Mouse (Mus musculus): Measurements from ENCODE around the gene Ube4a. TPM values are rescaled to one million over a fixed set of nuclear protein-coding genes. Genes with fewer than 3 reads are reported as not detected.

Ube4a gene
- total and polyA plus RNA-seq, 3 experiments, result 14.6 to 28.3 (median 18.2) TPM

- Histone ChIP-seq H3K79me2 (replicated peaks; ENCODE audit: control insufficient read depth, extremely low read depth, insufficient read depth, poor library complexity, severe bottlenecking) (peaks cover 54% of the 10 kb centered on the region), H3K9ac (ENCODE audit: insufficient read depth, low read depth) (peak overlapping the region; percentile 87), H3K4me3 (replicated peaks in 1 of 3; ENCODE audit: low read depth in 2 of 3, low read length in 2 of 3, poor library complexity in 1 of 3) (peak overlapping the region; percentile 92 to 95 (median 94)), H3K9me3 (replicated peaks; ENCODE audit: low read length) (no peaks in the 10 kb centered on the region), H3K36me3 (replicated peaks in 1 of 2; ENCODE audit: control insufficient read depth in 1 of 2, insufficient read depth in 1 of 2, low read length in 1 of 2) (peaks cover 0 to 23% of the 10 kb centered on the region in 2 experiments), H3K27ac (ENCODE audit: insufficient read depth, low read depth) (peak overlapping the region; percentile 86), H3K4me1 (ENCODE audit: control insufficient read depth in 1 of 2, insufficient read depth in 2 of 2) (peaks cover 11 to 42% of the 10 kb centered on the region in 2 experiments), H3K4me2 (ENCODE audit: insufficient read depth, low read depth, poor library complexity, severe bottlenecking) (peak overlapping the region; percentile 97), H3K27me3 (replicated peaks) (no peaks in the 10 kb centered on the region)
- no peak for DNase-seq (ENCODE audit: extremely low read depth)
- TF ChIP-seq UBTF (IDR thresholded peaks at IDR 0.05; ENCODE audit: low read depth, low read length), result 0 out of 2 replicates have a peak, but pooled peaks have one; percentile 6
- TF ChIP-seq ELF1 (IDR thresholded peaks at IDR 0.05; ENCODE audit: low read depth, low read length), result 0 out of 2 replicates have a peak, but pooled peaks have one; percentile 13
- no peak for TF ChIP-seq MEF2A (IDR thresholded peaks at IDR 0.05; ENCODE audit: borderline replicate concordance, low read depth, low read length)
- TF ChIP-seq RAD21 (IDR thresholded peaks at IDR 0.05; ENCODE audit: low read depth, low read length), result no peak
- no peak for TF ChIP-seq ZNF384 (IDR thresholded peaks at IDR 0.05; ENCODE audit: low read depth, low read length)
- TF ChIP-seq KAT2A (IDR thresholded peaks at IDR 0.05; ENCODE audit: insufficient replicate concordance, low read length), result no peak
- no peak for TF ChIP-seq SIN3A (IDR thresholded peaks at IDR 0.05; ENCODE audit: low read length)
- no peak for TF ChIP-seq BHLHE40 (IDR thresholded peaks at IDR 0.05; ENCODE audit: low read depth, low read length)
- in situ Hi-C loops (cut with MboI; ENCODE audit: low pct_ligation_motif_present, low pct_unique_long_range_greater_than_20kb, low sequenced_read_pairs), result no loop called here
- dilution Hi-C loops (cut with MboI; ENCODE audit: extremely low pct_ligation_motif_present, extremely low pct_unique_long_range_greater_than_20kb, low sequenced_read_pairs), result no loop called here
These were observed 84.9 kb downstream of the Ube4a start for GRCm38 (mm10) chr9:44880309-44881081.

DNA sequence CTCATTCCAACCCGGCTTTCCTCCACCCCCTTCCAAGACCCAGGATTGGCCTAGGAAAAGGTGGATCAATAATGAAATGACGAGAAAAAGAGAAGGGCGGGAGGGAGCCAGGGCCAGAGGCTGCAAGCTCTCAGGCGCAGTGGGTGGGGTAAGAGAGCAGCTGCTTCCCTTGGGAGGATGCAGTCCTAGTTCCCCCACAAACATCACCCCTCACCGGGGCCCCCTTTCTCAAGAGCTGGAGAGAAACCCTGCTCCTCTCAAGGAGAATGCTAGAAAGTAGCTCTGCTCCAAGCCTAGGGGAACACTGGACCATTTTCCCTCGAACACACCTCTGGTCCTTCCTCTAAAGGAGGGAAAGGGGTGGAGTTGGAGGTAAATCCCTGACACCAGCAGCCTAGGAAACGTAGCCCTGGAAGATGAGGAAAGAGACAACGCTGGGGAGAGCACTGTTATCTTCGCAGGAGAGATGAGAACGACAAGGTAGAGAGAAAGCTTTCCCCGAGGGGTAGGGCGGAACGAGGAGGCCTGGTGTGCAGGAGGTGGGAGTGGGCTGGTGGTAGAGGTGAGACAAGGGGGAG lies 85.6 kb downstream of the Ube4a start:
- peak overlapping the region; percentile 87 for H3K9ac ChIP-seq (ENCODE audit: insufficient read depth, low read depth)
- H3K4me2 ChIP-seq (ENCODE audit: insufficient read depth, low read depth, poor library complexity, severe bottlenecking), result peak overlapping the region; percentile 97
- H3K4me1 ChIP-seq (ENCODE audit: control insufficient read depth in 1 of 2, insufficient read depth in 2 of 2), result peaks cover 11 to 49% of the 10 kb centered on the region in 2 experiments
- H3K79me2 ChIP-seq (replicated peaks; ENCODE audit: control insufficient read depth, extremely low read depth, insufficient read depth, poor library complexity, severe bottlenecking), result peaks cover 60% of the 10 kb centered on the region
- no peak for DNase-seq (ENCODE audit: extremely low read depth)
- H3K36me3 ChIP-seq (replicated peaks in 1 of 2; ENCODE audit: control insufficient read depth in 1 of 2, insufficient read depth in 1 of 2, low read length in 1 of 2), result peaks cover 0 to 26% of the 10 kb centered on the region in 2 experiments
- H3K9me3 ChIP-seq (replicated peaks; ENCODE audit: low read length), result no peaks in the 10 kb centered on the region
- H3K4me3 ChIP-seq (replicated peaks in 1 of 3; ENCODE audit: low read depth in 2 of 3, low read length in 2 of 3, poor library complexity in 1 of 3), result peak overlapping the region; percentile 92 to 95 (median 94)
- no peaks in the 10 kb centered on the region for H3K27me3 ChIP-seq (replicated peaks)
- dilution Hi-C loops (cut with MboI; ENCODE audit: extremely low pct_ligation_motif_present, extremely low pct_unique_long_range_greater_than_20kb, low sequenced_read_pairs), result no loop called here
- in situ Hi-C loops (cut with MboI; ENCODE audit: low pct_ligation_motif_present, low pct_unique_long_range_greater_than_20kb, low sequenced_read_pairs), result no loop called here
- H3K27ac ChIP-seq (ENCODE audit: insufficient read depth, low read depth), result peak overlapping the region; percentile 86
- TF ChIP-seq POLR2AphosphoS2 (IDR thresholded peaks at IDR 0.05; ENCODE audit: low read depth, low read length) (no peak), ZMIZ1 (IDR thresholded peaks at IDR 0.05; ENCODE audit: low read depth, low read length) (no peak), JUN (IDR thresholded peaks at IDR 0.05; ENCODE audit: insufficient read depth, low read depth, low read length) (no peak), CHD1 (IDR thresholded peaks at IDR 0.05; ENCODE audit: low read depth, low read length) (peak; percentile 85), EP300 (IDR thresholded peaks at IDR 0.05; ENCODE audit: low read length) (no peak), NELFE (IDR thresholded peaks at IDR 0.05; ENCODE audit: low read depth, low read length) (no peak), UBTF (IDR thresholded peaks at IDR 0.05; ENCODE audit: low read depth, low read length) (no peak), ZNF384 (IDR thresholded peaks at IDR 0.05; ENCODE audit: low read depth, low read length) (no peak), PAX5 (IDR thresholded peaks at IDR 0.05; ENCODE audit: low read length) (no peak), ETS1 (conservative IDR thresholded peaks at IDR 0.05; ENCODE audit: low read depth, low read length) (0 out of 2 replicates have a peak, but pooled peaks have one; percentile 15), CHD2 (IDR thresholded peaks at IDR 0.05; ENCODE audit: low read length) (no peak), SMC3 (IDR thresholded peaks at IDR 0.05; ENCODE audit: low read depth, low read length) (no peak), E2F4 (IDR thresholded peaks at IDR 0.05; ENCODE audit: insufficient replicate concordance, low read depth, low read length) (no peak), MAFK (IDR thresholded peaks at IDR 0.05; ENCODE audit: insufficient replicate concordance, low read length) (no peak), MYC (IDR thresholded peaks at IDR 0.05; ENCODE audit: low read depth, low read length) (no peak), ZC3H11A (IDR thresholded peaks at IDR 0.05; ENCODE audit: low read depth, low read length) (no peak), CTCF (conservative IDR thresholded peaks at IDR 0.05 in 1 of 2, IDR thresholded peaks at IDR 0.05 in 1 of 2; ENCODE audit: low read depth in 2 of 2, low read length in 2 of 2) (no peak), USF1 (IDR thresholded peaks at IDR 0.05; ENCODE audit: low read depth, low read length) (no peak), IRF4 (IDR thresholded peaks at IDR 0.05; ENCODE audit: low read depth, low read length) (0 out of 2 replicates have a peak, but pooled peaks have one; percentile 16), MXI1 (IDR thresholded peaks at IDR 0.05; ENCODE audit: low read depth, low read length) (peak; percentile 37), MAX (IDR thresholded peaks at IDR 0.05; ENCODE audit: low read length) (no peak), TBP (conservative IDR thresholded peaks at IDR 0.05; ENCODE audit: low read depth, low read length) (no peak), RCOR1 (conservative IDR thresholded peaks at IDR 0.05; ENCODE audit: low read depth, low read length) (no peak), BHLHE40 (IDR thresholded peaks at IDR 0.05; ENCODE audit: low read depth, low read length) (no peak), RAD21 (IDR thresholded peaks at IDR 0.05; ENCODE audit: low read depth, low read length) (no peak), ELF1 (IDR thresholded peaks at IDR 0.05; ENCODE audit: low read depth, low read length) (no peak), POLR2A (IDR thresholded peaks at IDR 0.05; ENCODE audit: low read depth, low read length) (no peak; the same call in 1 of the 2 replicates)
